Mouse (Mus musculus) myocyte (in vitro differentiated cells): ENCODE measurements around the gene Twf2. TPM values are rescaled to one million over a fixed set of nuclear protein-coding genes. Genes with fewer than 3 reads are reported as not detected.

ENCODE experiments used
- H3K27me3 ChIP-seq: one replicate; pipeline ENCODE4 v1.6.1; 2011; ENCODE audit not compliant: control insufficient read depth, insufficient read depth, insufficient read length
- H3K36me3 ChIP-seq: one replicate; pipeline ENCODE4 v1.6.1; 2011; ENCODE audit not compliant: control insufficient read depth, insufficient read depth
- H3K4me2 ChIP-seq: one replicate; pipeline ENCODE4 v1.6.1; 2011; ENCODE audit warnings: low read depth, control low read depth
- H3K4me3 ChIP-seq: one replicate; pipeline ENCODE4 v1.5.1; 2011; ENCODE audit warnings: mild to moderate bottlenecking, control low read depth, moderate library complexity
- H3K79me2 ChIP-seq: one replicate; pipeline ENCODE4 v1.6.1; 2011; ENCODE audit not compliant: control insufficient read depth, insufficient read depth
- H3ac ChIP-seq: one replicate; pipeline ENCODE4 v1.6.1; 2011; ENCODE audit not compliant: control insufficient read depth, insufficient read length
- E2F4 ChIP-seq: IDR thresholded peaks from one replicate; pipeline ENCODE4 v1.6.1; 2011; ENCODE audit warnings: mild to moderate bottlenecking, control low read depth, moderate library complexity; ENCODE audit not compliant: insufficient read depth
- MAX ChIP-seq: IDR thresholded peaks from one replicate; pipeline ENCODE4 v1.6.1; 2011; ENCODE audit warnings: low read depth, mild to moderate bottlenecking, control low read depth
- MYOD1 ChIP-seq, 3 experiments: IDR thresholded peaks; one replicate each; pipeline ENCODE4 v1.6.1; 2011; ENCODE audit warnings: control low read depth in 2 of 3, low read depth in 2 of 3, mild to moderate bottlenecking in 2 of 3, moderate library complexity in 1 of 3; ENCODE audit not compliant: insufficient read length in 2 of 3, control insufficient read depth in 1 of 3
- MYOG ChIP-seq, 3 experiments: IDR thresholded peaks; one replicate each; pipeline ENCODE4 v1.6.1; 2011; ENCODE audit warnings: control low read depth in 2 of 3, low read depth in 2 of 3, mild to moderate bottlenecking in 2 of 3; ENCODE audit not compliant: insufficient read length in 2 of 3, control insufficient read depth in 1 of 3, insufficient read depth in 1 of 3
- POLR2A ChIP-seq: IDR thresholded peaks from one replicate; pipeline ENCODE4 v1.6.1; 2011; ENCODE audit warnings: low read depth, mild to moderate bottlenecking, control low read depth, moderate library complexity; ENCODE audit not compliant: insufficient read length
- POLR2AphosphoS2 ChIP-seq: IDR thresholded peaks from one replicate; pipeline ENCODE4 v1.6.1; 2011; ENCODE audit warnings: low read depth, control low read depth; ENCODE audit not compliant: insufficient read length
- REST ChIP-seq: IDR thresholded peaks from one replicate; pipeline ENCODE4 v1.6.1; 2011; ENCODE audit warnings: mild to moderate bottlenecking, control low read depth, moderate library complexity; ENCODE audit not compliant: insufficient read depth, insufficient read length
- SRF ChIP-seq: IDR thresholded peaks from one replicate; pipeline ENCODE4 v1.6.1; 2011; ENCODE audit warnings: low read depth; ENCODE audit not compliant: control insufficient read depth, insufficient read length
- TCF12 ChIP-seq: IDR thresholded peaks from one replicate; pipeline ENCODE4 v1.6.1; 2011; ENCODE audit warnings: mild to moderate bottlenecking, control low read depth; ENCODE audit not compliant: poor library complexity, insufficient read depth, severe bottlenecking
- TCF3 ChIP-seq: IDR thresholded peaks from one replicate; pipeline ENCODE4 v1.6.1; 2011; ENCODE audit warnings: low read depth, control low read depth; ENCODE audit not compliant: insufficient read length
- USF1 ChIP-seq: IDR thresholded peaks from one replicate; pipeline ENCODE4 v1.6.1; 2011; ENCODE audit warnings: low read depth, mild to moderate bottlenecking, control low read depth, moderate library complexity
- polyA plus RNA-seq: library from polyadenylated mRNA; unstranded; fragments of >200 nt; fragmentation: generic; extraction: Trizol; gene quantifications from one replicate; pipeline ENCODE4 v1.2.1, GENCODE M21; 2012; ENCODE audit warnings: missing spikeins

Twf2 gene
- polyA plus RNA-seq, 1 experiment: 103 TPM

- H3K27me3 ChIP-seq: no peaks in the 10 kb centered on the region
- H3K79me2 ChIP-seq: no peaks in the 10 kb centered on the region
- no peak overlapping the region for H3K4me2 ChIP-seq
- TF ChIP-seq USF1 (no peak), POLR2A (no peak), E2F4 (no peak)
- no peak overlapping the region for H3K4me3 ChIP-seq
- no peak overlapping the region for H3ac ChIP-seq
- H3K36me3 ChIP-seq: peaks cover 17% of the 10 kb centered on the region
Observed at GRCm38 (mm10) chr9:106235194-106235830, 32.4 kb downstream of the Twf2 start.

- no peak overlapping the region for H3K4me2 ChIP-seq
- H3K4me3 ChIP-seq: no peak overlapping the region
- peaks cover 17% of the 10 kb centered on the region for H3K36me3 ChIP-seq
- no peak overlapping the region for H3ac ChIP-seq
- TF ChIP-seq REST: no peak
- TF ChIP-seq SRF: no peak
- no peak for TF ChIP-seq USF1
- no peak for TF ChIP-seq TCF12
- TF ChIP-seq MYOG (IDR thresholded peaks at IDR 0.05; ENCODE audit: control insufficient read depth in 1 of 3, insufficient read depth in 1 of 3, insufficient read length in 2 of 3, low read depth in 2 of 3): no peak
- no peak for TF ChIP-seq MYOD1 (IDR thresholded peaks at IDR 0.05; ENCODE audit: control insufficient read depth in 1 of 3, insufficient read length in 2 of 3, low read depth in 2 of 3)
- TF ChIP-seq POLR2A: no peak
- no peaks in the 10 kb centered on the region for H3K27me3 ChIP-seq
- H3K79me2 ChIP-seq: no peaks in the 10 kb centered on the region
Observed at GRCm38 (mm10) chr9:106236156-106236817, 33.4 kb downstream of the Twf2 start.

GRCm38 (mm10) chr9:106236818-106237211 is 33.9 kb downstream of the Twf2 start:
- Histone ChIP-seq H3K4me2 (no peak overlapping the region), H3K4me3 (no peak overlapping the region), H3ac (no peak overlapping the region), H3K27me3 (no peaks in the 10 kb centered on the region), H3K36me3 (peaks cover 17% of the 10 kb centered on the region), H3K79me2 (no peaks in the 10 kb centered on the region)
- no peak for TF ChIP-seq SRF
- no peak for TF ChIP-seq MAX
- no peak for TF ChIP-seq POLR2A
- TF ChIP-seq REST: no peak

- Histone ChIP-seq H3K79me2 (no peaks in the 10 kb centered on the region), H3K36me3 (peaks cover 17% of the 10 kb centered on the region), H3K27me3 (no peaks in the 10 kb centered on the region), H3K4me2 (no peak overlapping the region), H3K4me3 (no peak overlapping the region), H3ac (no peak overlapping the region)
- TF ChIP-seq POLR2AphosphoS2 (no peak), POLR2A (no peak), MAX (no peak), E2F4 (no peak), SRF (no peak), TCF3 (no peak), MYOG (IDR thresholded peaks at IDR 0.05; ENCODE audit: control insufficient read depth in 1 of 3, insufficient read depth in 1 of 3, insufficient read length in 2 of 3, low read depth in 2 of 3) (no peak), REST (no peak), MYOD1 (IDR thresholded peaks at IDR 0.05; ENCODE audit: control insufficient read depth in 1 of 3, insufficient read length in 2 of 3, low read depth in 2 of 3) (no peak)
Observed at GRCm38 (mm10) chr9:106237401-106237800, 34.5 kb downstream of the Twf2 start.

DNA sequence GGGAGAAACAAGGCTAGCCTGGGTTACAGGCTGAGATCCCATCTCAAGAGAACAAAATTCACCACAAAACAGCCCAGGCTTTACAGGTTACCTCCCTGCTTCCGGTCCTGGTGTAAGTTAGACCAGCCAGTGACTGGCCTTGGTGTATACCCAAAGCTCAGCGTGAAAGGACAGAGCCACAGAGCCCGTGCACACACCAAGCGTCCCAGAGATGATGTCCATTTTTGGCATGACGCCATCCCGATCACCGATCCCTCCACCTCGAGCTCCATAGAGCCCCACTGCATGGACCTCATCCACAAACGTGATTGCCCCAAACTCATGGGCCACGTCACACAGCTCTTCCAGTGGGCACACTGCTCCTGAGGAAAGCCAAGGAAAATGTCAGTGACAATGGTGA is 35.0 kb downstream of the Twf2 start:
- H3K27me3 ChIP-seq: no peaks in the 10 kb centered on the region
- no peak overlapping the region for H3K4me3 ChIP-seq
- H3K36me3 ChIP-seq: peaks cover 17% of the 10 kb centered on the region
- no peaks in the 10 kb centered on the region for H3K79me2 ChIP-seq
- TF ChIP-seq MAX: no peak
- no peak overlapping the region for H3ac ChIP-seq
- H3K4me2 ChIP-seq: no peak overlapping the region

GRCm38 (mm10) chr9:106241541-106242164 is 38.7 kb downstream of the Twf2 start:
- no peak overlapping the region for H3ac ChIP-seq
- peaks cover 10% of the 10 kb centered on the region for H3K36me3 ChIP-seq
- no peak overlapping the region for H3K4me3 ChIP-seq
- no peak for TF ChIP-seq TCF3
- no peak for TF ChIP-seq POLR2A
- no peak for TF ChIP-seq TCF12
- no peak for TF ChIP-seq MAX
- no peak for TF ChIP-seq POLR2AphosphoS2
- TF ChIP-seq MYOG (IDR thresholded peaks at IDR 0.05; ENCODE audit: control insufficient read depth in 1 of 3, insufficient read depth in 1 of 3, insufficient read length in 2 of 3, low read depth in 2 of 3): no peak
- TF ChIP-seq REST: no peak
- TF ChIP-seq MYOD1 (IDR thresholded peaks at IDR 0.05; ENCODE audit: control insufficient read depth in 1 of 3, insufficient read length in 2 of 3, low read depth in 2 of 3): no peak
- H3K4me2 ChIP-seq: no peak overlapping the region
- H3K27me3 ChIP-seq: no peaks in the 10 kb centered on the region
- peaks cover under 1% of the 10 kb centered on the region for H3K79me2 ChIP-seq
